Mouse (Mus musculus) monocyte, adult 2 months (primary cell): ENCODE data around the gene Adamtsl1.

Experiments
- DNase-seq, 2 experiments: peaks; one replicate each; pipeline ENCODE4 v3.0.0; 2022; ENCODE audit warnings: low spot score in 2 of 2, low read depth in 1 of 2

Gene Adamtsl1

DNA sequence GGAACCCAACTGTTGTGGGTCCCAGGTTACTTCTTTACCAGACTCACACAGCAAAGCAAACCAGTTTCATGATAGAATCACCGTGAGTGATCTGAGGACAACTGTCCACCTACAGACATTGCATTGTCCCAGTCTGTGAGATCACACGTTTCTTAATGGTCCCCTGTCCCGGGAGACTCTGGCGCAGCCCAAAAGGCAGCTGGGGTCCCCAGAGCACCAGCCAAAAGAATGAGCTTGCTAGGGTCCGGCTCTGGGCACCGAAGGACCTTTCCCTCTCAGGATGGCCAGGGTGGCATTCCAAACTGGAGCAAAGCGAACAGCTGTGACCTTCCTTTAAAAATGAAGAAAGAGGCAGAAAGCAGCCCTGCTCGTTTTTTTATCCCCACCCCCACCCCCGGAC lies at the start of gene Adamtsl1:
Gene Adamtsl1 (plus strand): TSS at position 381 of the 400 bp plus-strand sequence.
- no peak for DNase-seq

DNA sequence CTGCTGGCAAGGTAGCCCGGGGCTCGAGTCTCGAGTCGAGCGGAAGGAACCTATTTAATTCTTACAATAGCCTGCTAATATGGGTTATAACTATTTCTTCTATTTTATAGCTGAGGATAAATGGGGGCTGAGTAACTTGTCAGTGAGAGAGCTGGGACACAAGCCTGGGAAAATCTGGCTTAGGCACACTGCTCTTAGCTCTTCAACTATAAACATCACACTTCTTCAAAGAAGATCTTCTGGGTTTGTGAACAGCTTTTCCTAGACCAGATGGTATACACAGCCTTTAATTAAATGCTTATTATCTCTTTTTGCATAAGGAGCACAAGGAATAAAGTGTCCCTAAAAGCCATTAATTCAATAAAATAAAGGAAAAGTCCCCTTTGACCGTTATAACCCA lies 30.4 kb upstream of the Adamtsl1 start:
- DNase-seq, result no peak

DNA sequence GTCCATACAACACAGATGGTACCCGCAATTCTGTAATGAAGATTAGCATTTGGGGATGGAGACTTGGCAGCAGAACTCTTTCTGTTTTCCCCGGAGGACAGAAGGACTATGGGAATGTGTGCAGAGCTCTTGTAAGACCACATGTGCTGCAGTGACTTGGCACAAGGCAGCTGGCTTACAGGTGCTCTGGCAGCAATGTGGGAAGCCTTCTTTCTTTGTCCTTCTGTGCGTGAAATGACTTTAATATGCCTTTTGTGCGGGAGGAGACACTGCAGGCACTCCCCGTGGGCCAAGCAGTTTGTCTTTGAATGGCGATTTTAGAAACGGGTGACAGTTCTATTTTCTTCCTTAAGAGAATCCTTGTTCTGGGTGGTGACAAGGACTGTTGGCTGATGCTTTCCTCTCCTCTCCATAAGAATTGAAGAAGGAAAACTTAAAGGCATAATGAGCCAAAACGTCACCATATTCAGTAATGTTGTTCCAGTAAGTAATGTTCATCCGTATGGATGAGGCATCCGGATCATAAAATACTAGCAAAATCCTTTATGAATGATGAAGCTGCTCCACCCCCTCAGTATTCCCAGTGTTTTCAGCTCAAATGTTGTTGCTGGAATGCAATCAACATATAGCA lies 27.5 kb upstream of the Adamtsl1 start:
- no peak for DNase-seq

DNA sequence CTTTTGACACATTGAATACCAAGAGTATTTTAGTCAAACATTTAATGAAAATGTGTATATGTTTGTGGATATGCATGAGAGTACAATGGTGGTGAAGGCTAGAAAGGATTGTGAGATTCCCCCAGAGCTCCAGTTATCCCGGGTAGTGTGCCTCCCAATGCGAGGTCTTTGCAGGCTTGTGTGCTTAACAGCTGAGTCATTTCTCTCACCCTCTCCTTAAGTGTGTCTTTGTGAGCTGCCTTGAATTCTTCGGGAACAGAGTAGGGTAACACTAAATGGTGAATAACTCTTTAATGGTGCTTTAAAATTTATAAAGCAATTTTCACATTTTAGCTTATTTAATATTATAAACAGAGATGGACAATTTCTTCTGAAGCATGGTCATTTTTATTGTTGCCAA lies 8.3 kb upstream of the Adamtsl1 start:
- DNase-seq, result no peak

DNA sequence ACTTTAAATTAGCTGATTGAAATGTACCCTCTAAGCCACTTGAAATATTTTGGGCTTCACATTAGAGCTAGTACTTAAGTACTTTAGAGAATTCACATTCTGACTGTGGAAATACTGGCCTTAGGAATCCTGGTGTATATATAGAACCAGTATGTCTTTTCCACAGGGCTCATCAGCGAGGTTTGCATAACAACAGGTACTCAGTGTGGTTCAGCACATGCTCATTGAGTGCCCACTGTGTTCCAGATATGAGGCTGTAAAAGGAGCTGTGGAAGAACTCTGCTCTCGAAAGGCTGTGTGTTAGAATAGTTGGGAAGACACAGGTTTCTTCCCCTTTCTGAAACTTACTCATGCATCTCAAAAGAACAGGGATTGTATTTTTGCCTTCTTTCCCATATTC lies 7.0 kb upstream of the Adamtsl1 start:
- DNase-seq, result no peak

DNA sequence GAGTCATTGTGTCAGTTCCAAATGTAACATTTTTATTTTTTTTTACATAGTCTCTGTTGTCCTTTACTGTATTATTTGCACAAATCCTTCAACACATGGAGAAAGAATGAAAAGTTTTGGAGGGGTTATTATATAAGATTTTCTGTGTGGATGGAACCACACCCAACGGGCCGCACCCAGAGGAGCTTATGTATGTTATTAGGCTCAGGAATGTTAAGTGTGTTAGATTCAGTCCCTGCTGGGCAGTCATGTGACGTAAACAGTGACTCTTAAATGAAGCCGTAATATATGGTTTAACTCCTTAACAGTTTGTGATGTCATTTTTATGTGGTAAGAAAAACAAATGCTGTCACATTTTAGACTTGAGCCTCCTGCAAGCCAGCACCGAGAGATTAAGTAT lies 6.5 kb upstream of the Adamtsl1 start:
- DNase-seq, result no peak

DNA sequence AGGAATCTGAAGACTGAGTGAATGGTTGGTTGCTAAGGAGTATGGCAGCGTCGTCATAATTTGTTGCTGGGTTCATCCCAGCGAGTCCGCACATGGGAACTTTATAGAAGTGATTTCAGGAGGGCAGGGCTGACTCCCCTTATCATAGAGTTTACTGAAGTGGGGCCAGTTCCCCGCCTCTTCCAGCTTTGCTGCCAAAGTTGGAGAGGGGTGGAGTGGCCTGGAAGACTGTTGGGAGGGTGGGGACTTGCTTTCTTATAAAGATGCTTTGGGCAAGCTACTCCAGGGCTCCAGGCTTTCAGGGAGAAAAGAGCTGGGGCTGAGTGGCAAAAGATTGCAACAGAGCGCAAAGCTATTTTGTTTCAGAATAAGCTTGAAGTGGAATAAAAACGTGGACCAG lies 684 bp upstream of the Adamtsl1 start:
- no peak for DNase-seq

DNA sequence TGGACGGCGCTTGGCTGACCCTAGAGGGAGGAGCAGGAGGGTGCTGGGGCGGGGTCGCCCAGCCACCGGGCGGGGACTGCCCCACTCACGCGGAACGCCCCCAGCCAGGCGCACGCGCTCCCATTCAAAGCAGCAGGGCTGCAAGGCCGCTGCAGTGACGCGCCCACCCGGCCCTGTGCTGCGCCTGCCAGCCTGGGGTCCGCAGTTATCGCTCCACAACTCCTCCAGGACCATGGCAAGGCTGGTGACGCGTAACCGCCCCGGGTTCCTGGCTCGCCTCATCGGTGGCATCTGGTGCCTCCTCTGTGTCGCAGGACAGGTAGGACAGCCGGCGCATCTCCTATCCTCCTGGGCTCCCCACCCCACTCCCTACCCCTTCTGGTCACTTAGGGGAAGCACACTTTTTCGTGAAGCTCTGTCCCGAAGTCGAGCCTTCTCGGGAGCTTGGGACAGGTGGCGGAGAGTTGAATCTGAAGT lies 271 bp downstream of the Adamtsl1 start:
- DNase-seq, result no peak

DNA sequence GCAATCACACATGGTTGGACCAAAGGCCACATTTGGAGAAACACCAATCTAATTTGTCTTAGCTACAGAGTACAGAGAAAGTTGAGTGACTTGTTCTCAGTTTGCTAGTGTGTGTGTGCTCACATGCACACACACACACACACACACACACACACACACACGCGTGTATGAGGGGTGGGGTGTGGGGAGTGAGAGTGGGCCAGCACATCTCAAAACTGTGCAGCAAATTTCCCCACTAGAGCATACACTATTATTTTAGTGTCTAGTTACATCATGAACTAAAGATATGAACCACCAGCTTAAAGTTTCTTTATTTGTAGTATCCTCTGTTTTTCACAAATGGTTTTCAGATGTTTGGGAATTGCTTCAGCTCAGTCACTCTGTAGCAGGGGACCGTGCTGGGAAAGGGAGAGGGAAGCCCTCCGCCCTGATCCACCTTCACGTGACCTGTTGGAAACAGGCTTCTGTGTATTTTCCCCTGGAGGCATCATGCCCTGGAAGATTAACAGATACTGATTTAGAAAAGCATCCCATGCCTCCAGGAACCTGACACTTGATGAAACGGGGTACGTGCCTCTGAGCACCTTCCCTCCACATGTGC lies 13.1 kb downstream of the Adamtsl1 start:
- no peak for DNase-seq

DNA sequence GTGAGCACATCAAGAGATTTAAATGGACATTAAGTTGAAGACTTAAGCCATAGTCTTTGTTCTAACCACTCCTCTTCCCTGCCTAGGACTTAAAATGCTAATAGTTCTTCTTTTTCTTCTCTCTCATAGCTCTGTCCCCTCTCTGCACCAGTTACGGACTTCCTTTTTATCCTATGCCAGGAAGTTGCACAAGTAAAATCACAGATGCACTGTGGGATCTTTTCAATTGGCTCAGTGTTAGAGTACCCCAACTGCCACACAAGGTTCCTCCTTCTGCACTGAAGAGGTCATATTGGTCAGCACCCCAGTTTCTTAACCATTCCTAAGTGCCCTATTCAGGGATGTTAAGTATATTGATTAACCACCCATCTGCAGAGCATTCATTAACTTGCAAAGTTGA lies 15.9 kb downstream of the Adamtsl1 start:
- DNase-seq, result no peak

DNA sequence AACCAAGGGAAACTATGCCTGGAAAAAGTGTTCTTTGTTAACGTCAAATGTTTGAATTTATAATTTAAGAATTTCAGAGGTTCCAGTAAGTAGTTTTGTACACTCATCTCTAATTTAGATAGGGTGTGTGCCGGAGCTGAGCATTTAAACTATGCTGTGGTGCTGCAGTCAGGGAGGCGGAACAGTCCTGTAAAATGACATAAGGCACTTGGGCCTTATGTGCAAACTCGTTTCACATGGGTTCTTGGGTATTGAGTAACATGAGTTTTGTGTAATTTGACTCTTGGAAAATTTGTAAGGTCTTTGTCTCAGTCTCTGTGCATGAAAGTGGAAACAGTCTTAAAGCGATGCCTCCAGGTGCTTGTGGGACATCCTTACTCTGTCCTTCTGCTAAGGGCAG lies 25.7 kb downstream of the Adamtsl1 start:
- no peak for DNase-seq

DNA sequence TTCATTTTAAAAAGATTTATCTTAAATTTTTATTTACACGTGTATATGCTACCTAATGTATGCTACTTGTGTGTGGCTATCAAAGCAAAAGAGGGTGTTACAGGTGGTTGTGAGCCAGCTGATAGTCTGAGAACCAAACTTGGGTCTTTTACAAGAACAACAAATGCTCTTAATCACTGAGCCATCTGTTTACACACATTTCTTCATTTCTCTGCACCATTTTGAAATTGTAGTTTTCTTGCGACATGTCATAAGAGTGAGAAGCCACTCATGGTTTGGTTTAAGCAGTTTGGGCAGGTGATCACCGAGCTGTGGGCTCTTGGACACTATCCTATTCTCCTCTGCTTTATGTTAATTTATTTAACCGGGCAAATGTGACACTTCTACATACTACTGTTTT lies 29.2 kb downstream of the Adamtsl1 start:
- no peak for DNase-seq

DNA sequence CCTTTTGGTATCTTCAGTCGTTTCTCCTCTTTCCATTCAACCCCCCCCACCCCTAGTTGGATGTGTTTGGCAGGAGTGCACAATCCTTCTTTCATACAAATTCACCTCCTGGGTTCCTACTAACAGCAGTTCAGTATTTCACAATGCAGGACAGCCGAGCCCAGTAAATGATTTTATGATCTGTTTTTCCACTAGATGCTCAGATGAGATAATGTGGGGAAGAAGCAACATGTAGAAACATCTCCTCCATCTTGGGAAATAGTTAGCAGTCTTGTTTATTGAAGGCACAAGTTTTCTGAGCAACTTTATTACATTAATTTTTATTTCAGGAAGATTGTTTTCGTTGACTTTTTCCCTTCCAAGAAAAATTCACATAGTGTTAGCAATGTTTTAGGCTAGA lies 40.7 kb downstream of the Adamtsl1 start:
- DNase-seq, result no peak

DNA sequence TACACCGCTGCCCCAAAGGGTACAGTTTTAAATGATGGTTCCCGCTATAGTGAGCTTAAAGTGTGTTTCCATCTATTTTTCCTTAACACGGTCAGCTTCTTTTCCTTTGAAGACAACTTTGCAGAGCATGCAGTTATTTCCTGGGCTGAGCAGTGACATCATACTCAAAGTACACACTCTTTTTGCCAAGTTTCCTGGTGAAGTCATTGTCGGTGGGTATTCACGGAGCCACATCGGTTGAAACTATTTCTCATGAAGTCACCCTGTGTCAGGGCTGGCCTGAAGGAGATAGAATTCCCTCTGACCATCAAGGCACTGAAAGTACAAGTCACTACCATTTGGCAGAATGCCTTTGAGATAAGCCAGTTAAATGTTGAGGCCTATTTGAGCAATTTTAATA lies 45.8 kb downstream of the Adamtsl1 start:
- DNase-seq, result no peak

DNA sequence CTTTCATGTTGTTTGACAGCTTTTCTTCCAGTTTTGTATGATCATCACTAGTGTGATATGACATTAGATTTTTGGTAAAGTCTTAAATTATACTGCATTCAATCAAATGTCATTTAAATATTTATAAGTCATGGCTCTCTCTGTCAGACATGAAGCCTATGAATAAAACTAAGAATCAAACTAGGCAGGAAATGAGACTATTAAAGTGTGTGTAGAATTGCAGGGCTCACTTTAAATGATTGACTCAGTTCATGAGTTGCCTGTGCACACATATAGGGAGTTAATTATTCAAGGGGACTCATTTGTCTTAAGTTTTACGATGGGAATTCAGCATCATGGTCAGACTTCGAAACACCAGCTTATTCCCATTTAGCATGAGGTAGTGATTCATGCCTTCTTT lies 71.5 kb downstream of the Adamtsl1 start:
- no peak for DNase-seq

DNA sequence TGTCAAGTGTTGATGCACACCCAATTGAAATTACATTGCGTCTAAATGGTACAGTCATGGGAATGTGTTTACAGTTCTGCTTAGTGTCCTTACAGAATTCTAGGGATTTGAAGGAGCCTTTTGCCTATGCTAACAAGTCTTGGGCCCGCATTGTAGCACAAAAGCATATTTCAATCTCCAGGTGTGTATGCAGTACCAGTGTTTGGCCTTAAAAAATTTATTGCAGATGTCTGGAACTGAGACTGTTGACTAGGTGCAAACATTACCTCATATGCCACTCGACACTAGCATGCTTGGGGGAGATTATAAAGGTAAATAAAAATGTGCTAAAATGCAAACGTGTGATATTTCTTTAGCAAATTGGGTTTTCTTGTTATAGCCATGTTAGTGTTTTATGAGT lies 75.0 kb downstream of the Adamtsl1 start:
- no peak for DNase-seq

DNA sequence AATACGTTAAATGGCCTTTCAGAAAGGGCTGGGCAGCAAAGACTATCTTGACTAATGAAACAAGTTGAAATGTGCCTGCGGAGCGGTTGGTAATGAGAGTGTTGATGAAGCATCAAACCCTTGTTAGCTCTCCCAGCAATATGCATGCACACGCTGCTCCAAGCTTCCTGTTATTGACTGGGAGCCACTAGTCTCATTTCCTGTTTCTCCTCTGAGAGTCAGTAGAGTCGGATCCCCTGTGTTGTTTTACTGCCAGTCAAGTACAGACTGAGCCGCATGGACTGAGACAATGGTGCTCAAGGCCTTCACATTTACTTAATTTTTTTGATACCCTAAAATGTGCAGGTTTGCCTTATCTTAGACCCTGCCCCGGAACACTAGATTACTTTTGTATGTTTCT lies 77.1 kb downstream of the Adamtsl1 start:
- no peak for DNase-seq

DNA sequence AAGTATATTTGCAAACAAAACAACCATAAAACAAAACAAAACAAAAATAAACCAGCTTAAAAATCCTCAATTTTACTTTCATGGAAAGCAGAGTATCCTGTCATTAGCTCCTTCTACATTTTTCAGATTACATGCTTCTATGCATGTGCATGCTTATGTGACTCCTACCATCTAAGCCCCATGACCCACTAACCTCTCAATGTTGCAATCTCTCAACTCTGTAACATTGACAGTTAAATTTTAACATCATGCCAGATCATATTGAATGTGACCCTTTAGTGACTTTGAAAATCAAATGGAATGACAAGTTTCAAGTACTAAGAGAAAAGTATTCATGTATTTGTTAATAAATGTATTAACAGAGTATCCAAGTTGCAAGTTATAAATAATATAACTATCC lies 80.2 kb downstream of the Adamtsl1 start:
- DNase-seq, result no peak

DNA sequence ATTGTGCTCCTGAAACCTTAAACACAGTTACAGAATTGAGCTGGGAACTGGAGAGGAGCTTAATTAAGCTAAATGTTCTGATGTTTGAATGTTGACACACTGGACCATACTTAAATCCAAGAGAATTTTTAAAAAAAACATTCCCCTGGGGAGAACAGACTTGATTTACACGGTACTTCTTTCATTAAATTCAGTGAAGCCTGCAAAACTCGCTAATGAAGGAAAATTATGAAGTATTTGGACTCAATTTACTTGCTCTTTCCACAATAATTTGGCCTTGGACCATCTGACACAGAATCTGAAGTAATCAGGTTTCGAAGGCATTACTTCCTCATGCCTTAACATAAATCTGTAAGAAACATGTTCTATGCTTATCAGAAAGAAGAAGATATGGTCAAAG lies 99.4 kb downstream of the Adamtsl1 start:
- DNase-seq, result no peak

DNA sequence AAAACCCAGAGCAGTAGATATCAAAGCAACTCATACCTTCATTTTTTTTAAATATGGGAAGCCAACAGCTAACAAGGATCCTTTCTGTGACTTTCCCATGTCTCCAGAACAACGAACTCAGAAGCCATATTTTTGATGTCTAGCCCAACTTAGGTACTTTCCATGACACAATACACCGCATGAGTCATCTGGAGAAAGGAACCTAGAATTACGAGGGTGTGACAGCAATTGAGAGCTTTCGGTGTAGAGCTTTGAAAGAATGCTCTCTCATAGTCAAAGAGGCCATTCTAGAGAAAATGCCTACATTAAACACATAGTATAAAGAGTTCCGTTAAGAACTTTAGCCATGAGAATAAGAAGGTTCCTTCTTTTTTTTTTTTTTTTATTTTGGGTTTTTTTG lies 104.8 kb downstream of the Adamtsl1 start:
- DNase-seq, result no peak

DNA sequence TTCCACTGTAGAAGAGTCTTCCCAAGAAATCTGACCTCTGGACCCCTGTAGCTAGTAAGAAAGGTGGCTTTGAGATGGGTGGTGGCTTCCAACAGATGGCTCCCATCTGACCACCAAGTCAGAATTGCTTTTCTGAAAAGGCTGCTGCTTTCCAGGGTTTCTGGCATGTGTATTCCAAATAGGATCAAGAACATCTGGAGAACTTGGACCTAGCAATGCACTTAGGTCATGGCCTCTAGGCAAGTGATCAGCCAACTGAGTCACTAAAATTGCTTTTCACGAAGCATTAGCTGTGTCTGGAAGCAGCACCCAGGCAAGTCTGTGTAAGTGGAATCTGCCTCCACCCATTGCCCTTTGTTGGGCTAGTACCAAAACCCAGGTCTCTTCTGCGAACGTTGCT lies 105.3 kb downstream of the Adamtsl1 start:
- no peak for DNase-seq

DNA sequence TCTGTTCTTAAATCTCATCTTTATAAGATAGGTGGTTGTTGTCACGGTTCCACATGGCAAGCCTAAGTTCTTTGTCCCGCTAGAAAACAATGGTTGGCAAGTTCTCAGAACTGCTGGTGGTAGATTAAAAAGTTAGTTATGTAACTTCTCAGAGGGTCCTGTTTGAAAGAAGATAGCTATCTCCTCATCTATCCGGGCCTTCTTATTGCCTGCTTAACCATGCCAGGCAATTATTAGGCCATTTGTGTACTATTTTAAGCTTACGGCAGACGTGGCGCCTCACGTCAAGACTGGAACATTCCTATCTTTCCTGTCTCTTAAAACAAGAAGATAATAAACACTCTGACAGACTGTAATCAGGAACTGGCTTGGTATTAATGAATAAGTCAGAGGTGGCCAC lies 115.4 kb downstream of the Adamtsl1 start:
- DNase-seq, result no peak

DNA sequence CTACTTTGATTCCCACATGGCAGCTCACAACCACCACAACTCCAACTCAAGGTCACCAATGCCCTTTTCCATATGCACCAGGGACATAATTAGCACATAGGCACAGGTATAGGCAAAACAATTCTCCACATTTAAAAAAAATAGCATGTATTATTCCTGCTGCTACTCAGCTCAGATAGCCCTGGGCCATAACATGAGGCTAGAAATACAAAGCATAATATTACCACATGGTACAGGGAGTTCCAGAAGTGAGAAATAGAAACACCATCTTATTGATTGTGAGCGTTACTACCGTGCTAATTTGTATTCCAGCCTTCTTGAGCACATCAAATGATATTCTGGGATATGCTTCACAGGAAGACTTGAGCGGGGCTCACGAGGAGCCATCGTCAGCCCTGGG lies 155.3 kb downstream of the Adamtsl1 start:
- DNase-seq, result no peak
